Mouse (Mus musculus): ENCODE measurements at regions not wholly inside any gene's neighbourhood (a gene's known extent, or its start where the extent isn't known, plus 50 kb on each side); places are given as distances from the start of the nearest gene placed in this dataset.

DNA sequence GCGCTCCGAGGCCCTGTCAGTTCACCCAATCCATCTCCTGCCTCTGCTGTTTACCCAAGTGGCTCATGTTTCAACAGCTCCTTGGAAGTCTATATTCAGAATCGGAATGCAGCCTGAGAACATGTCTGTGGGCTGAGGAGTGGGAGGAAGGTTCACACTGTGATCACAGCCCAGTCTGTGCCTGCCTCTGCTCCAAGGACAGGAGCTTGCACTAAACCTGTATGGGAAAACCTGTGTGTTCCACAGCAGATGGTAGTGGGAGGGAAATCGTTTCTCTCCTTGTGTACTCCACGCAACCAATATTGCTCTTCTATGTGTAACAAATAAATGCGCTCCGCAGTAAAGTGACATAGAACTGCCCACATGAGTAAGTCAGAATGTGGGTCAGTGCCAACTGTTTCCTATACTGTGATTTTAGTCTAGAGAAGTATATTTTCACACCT, 514.0 kb upstream of the Epha7 start:
- Histone ChIP-seq H3K4me1 (ENCODE audit: control insufficient read depth, insufficient read depth) (no peaks in the 10 kb centered on the region), H3K36me3 (replicated peaks; ENCODE audit: control insufficient read depth, insufficient read depth, low read length) (no peaks in the 10 kb centered on the region), H3K9me3 (replicated peaks; ENCODE audit: control insufficient read depth, low read length) (no peaks in the 10 kb centered on the region), H3K27ac (ENCODE audit: low read depth) (no peak overlapping the region), H3K4me2 (ENCODE audit: low read depth, low read length) (no peak overlapping the region), H3K9ac (replicated peaks; ENCODE audit: low read depth, low read length) (no peak overlapping the region), H3K27me3 (ENCODE audit: control insufficient read depth, insufficient read depth, low read length) (no peaks in the 10 kb centered on the region), H3K4me3 (ENCODE audit: low read depth, low read length) (no peak overlapping the region)
- no peak for ATAC-seq (ENCODE audit: insufficient read depth, low read depth)
- DNase-seq (ENCODE audit: low spot score) = no peak
- 64% methylated on average over 7 of the region's 7 CpGs for whole genome bisulfite sequencing
- TF ChIP-seq EP300 (IDR thresholded peaks at IDR 0.05; ENCODE audit: low read depth) (no peak), CTCF (IDR thresholded peaks at IDR 0.05; ENCODE audit: low read depth) (no peak)

DNA sequence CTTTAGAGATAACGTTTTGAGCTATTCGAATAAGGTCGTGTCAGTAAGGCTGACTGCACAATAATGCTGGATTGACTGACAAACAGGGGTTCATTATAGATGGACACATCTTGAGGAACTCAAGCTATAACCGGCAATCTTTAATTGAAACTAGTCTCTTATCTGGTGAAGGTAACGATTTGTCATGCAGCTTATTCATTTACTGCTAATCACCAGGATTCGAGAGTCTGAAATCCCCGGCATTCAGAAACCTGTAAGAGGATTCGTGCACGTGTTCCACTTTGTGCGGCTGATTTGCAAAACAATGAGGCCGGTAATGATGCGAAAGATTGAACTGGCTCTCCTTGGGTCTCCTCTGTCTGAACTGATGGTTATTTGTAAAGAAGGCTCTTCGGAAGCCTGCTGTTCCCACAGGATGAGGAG, 512.9 kb upstream of the Epha7 start:
- WGBS = 36% methylated on average over 13 of the region's 13 CpGs
- no peak overlapping the region for H3K4me3 ChIP-seq (ENCODE audit: low read depth, low read length)

DNA sequence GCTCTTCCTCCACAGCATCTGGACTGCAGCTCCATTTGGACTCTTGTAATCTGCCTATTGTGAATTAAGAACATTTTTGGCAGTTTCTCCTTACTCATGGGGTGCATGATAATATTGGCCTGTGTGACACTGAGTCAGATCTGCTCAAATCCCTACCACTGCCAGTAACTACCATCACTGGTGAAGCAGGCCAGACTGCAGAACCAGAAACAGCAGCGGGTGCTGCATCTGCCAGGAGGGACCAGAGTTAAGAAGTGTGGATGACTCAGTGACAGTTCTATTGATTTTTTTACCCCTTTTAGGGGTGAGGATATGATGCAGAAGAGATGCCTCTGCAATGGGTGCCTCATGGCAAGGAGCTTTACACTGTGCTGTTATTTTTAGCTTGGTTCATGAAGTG, 511.2 kb upstream of the Epha7 start:
- 44% methylated on average over 1 of the region's 1 CpGs for WGBS
- Histone ChIP-seq H3K27me3 (ENCODE audit: control insufficient read depth, insufficient read depth, low read length) (no peaks in the 10 kb centered on the region), H3K36me3 (replicated peaks; ENCODE audit: control insufficient read depth, insufficient read depth, low read length) (no peaks in the 10 kb centered on the region), H3K4me1 (ENCODE audit: control insufficient read depth, insufficient read depth) (no peaks in the 10 kb centered on the region), H3K27ac (ENCODE audit: low read depth) (no peak overlapping the region), H3K4me2 (ENCODE audit: low read depth, low read length) (no peak overlapping the region), H3K9ac (replicated peaks; ENCODE audit: low read depth, low read length) (no peak overlapping the region), H3K9me3 (replicated peaks; ENCODE audit: control insufficient read depth, low read length) (no peaks in the 10 kb centered on the region), H3K4me3 (ENCODE audit: low read depth, low read length) (no peak overlapping the region)
- DNase-seq (ENCODE audit: low spot score) (no peak), ATAC-seq (ENCODE audit: insufficient read depth, low read depth) (no peak)
- TF ChIP-seq EP300 (IDR thresholded peaks at IDR 0.05; ENCODE audit: low read depth) (no peak), CTCF (IDR thresholded peaks at IDR 0.05; ENCODE audit: low read depth) (no peak)

More for the DNA sequence above, 512.9 kb upstream of the Epha7 start:
- Histone ChIP-seq H3K9ac (replicated peaks; ENCODE audit: low read depth, low read length) (no peak overlapping the region), H3K4me1 (ENCODE audit: control insufficient read depth, insufficient read depth) (no peaks in the 10 kb centered on the region), H3K27ac (ENCODE audit: low read depth) (no peak overlapping the region), H3K4me2 (ENCODE audit: low read depth, low read length) (peak overlapping the region; percentile 31; the same call in 1 of the 2 replicates), H3K27me3 (ENCODE audit: control insufficient read depth, insufficient read depth, low read length) (no peaks in the 10 kb centered on the region), H3K36me3 (replicated peaks; ENCODE audit: control insufficient read depth, insufficient read depth, low read length) (no peaks in the 10 kb centered on the region), H3K9me3 (replicated peaks; ENCODE audit: control insufficient read depth, low read length) (no peaks in the 10 kb centered on the region)
- DNase-seq (ENCODE audit: low spot score) (peak; percentile 20), ATAC-seq (ENCODE audit: insufficient read depth, low read depth) (no peak)
- TF ChIP-seq EP300 (IDR thresholded peaks at IDR 0.05; ENCODE audit: low read depth) (no peak), CTCF (IDR thresholded peaks at IDR 0.05; ENCODE audit: low read depth) (no peak)

DNA sequence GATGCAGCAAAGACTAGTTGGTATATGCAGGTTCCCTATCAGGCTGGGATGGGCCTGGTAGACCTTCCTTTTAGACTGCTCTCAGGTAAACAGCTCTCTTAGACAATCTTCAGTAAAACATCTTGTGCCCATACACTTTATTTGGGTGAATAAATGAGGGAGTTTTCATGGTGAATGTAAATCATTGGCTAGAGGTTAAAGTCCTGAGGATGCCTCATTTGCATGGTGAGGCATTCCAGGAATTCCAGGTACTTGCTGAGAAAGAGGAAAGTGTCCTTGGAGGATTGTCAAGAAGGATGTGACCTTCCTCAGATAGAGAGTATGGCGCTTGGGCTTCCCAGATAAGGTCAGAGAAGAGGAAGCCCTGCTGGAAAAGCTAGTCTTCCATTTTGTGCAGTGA, 481.9 kb upstream of the Epha7 start:
- TF ChIP-seq CTCF (IDR thresholded peaks at IDR 0.05; ENCODE audit: low read depth) (no peak), EP300 (IDR thresholded peaks at IDR 0.05; ENCODE audit: low read depth) (no peak)
- no peak for ATAC-seq (ENCODE audit: insufficient read depth, low read depth)
- 75% methylated on average over 1 of the region's 1 CpGs for WGBS

DNA sequence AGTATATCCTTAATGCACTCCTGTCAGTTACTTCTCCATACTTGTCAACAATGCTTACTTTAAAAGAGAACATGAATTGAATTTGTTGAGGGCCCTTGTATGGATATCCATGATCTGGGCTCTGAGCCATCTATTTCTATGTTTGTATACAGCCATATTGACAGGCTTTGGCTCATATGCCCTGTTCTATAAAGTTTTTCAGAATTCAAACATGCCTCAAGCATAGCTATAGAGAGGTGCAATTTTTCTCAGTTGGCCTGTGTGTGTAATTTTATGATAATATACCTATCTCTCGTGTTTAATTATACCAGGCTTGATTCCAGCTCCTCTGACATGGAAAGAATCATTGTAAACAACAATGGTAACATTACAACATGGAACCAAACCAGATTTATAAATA, 448.4 kb upstream of the Epha7 start:
- Histone ChIP-seq H3K4me3 (ENCODE audit: low read depth, low read length) (no peak overlapping the region), H3K36me3 (replicated peaks; ENCODE audit: control insufficient read depth, insufficient read depth, low read length) (no peaks in the 10 kb centered on the region), H3K4me2 (ENCODE audit: low read depth, low read length) (no peak overlapping the region), H3K27ac (ENCODE audit: low read depth) (no peak overlapping the region), H3K4me1 (ENCODE audit: control insufficient read depth, insufficient read depth) (no peaks in the 10 kb centered on the region), H3K27me3 (ENCODE audit: control insufficient read depth, insufficient read depth, low read length) (no peaks in the 10 kb centered on the region), H3K9me3 (replicated peaks; ENCODE audit: control insufficient read depth, low read length) (no peaks in the 10 kb centered on the region), H3K9ac (replicated peaks; ENCODE audit: low read depth, low read length) (no peak overlapping the region)
- no peak for ATAC-seq (ENCODE audit: insufficient read depth, low read depth)
- 61% methylated on average over 1 of the region's 1 CpGs for WGBS
- no peak for DNase-seq (ENCODE audit: low spot score)
- TF ChIP-seq CTCF (IDR thresholded peaks at IDR 0.05; ENCODE audit: low read depth) = no peak
- no peak for TF ChIP-seq EP300 (IDR thresholded peaks at IDR 0.05; ENCODE audit: low read depth)

More for the DNA sequence above, 481.9 kb upstream of the Epha7 start:
- H3K9me3 ChIP-seq (replicated peaks; ENCODE audit: control insufficient read depth, low read length) = no peaks in the 10 kb centered on the region
- no peaks in the 10 kb centered on the region for H3K36me3 ChIP-seq (replicated peaks; ENCODE audit: control insufficient read depth, insufficient read depth, low read length)
- no peak overlapping the region for H3K27ac ChIP-seq (ENCODE audit: low read depth)
- H3K9ac ChIP-seq (replicated peaks; ENCODE audit: low read depth, low read length) = no peak overlapping the region
- no peak for DNase-seq (ENCODE audit: low spot score)
- H3K4me1 ChIP-seq (ENCODE audit: control insufficient read depth, insufficient read depth) = no peaks in the 10 kb centered on the region
- no peak overlapping the region for H3K4me3 ChIP-seq (ENCODE audit: low read depth, low read length)
- no peaks in the 10 kb centered on the region for H3K27me3 ChIP-seq (ENCODE audit: control insufficient read depth, insufficient read depth, low read length)
- no peak overlapping the region for H3K4me2 ChIP-seq (ENCODE audit: low read depth, low read length)

DNA sequence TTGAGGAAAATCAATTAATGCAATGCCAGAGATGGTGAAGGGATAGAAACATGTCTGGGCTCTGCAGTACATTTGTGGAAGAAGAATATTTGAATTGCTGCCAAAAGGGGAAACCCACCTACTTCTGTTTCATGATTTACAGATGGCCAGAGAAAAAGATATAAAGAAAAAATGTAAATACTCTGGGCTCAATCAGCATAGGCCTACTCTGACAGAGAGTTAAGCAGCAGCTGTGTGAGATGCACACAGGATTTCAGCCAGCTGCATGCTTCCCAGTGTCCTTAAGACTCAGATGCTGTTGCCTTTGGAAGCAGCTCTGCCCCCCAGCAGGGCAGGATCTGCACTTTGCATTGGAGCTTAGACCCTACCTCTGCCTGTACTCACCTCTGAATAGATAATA, 435.8 kb upstream of the Epha7 start:
- H3K9ac ChIP-seq (replicated peaks; ENCODE audit: low read depth, low read length) = no peak overlapping the region
- no peaks in the 10 kb centered on the region for H3K36me3 ChIP-seq (replicated peaks; ENCODE audit: control insufficient read depth, insufficient read depth, low read length)
- H3K27me3 ChIP-seq (ENCODE audit: control insufficient read depth, insufficient read depth, low read length) = no peaks in the 10 kb centered on the region
- TF ChIP-seq EP300 (IDR thresholded peaks at IDR 0.05; ENCODE audit: low read depth) (no peak), CTCF (IDR thresholded peaks at IDR 0.05; ENCODE audit: low read depth) (no peak)
- H3K9me3 ChIP-seq (replicated peaks; ENCODE audit: control insufficient read depth, low read length) = no peaks in the 10 kb centered on the region
- H3K4me3 ChIP-seq (ENCODE audit: low read depth, low read length) = no peak overlapping the region
- H3K27ac ChIP-seq (ENCODE audit: low read depth) = no peak overlapping the region
- DNase-seq (ENCODE audit: low spot score) (no peak), ATAC-seq (ENCODE audit: insufficient read depth, low read depth) (no peak)
- H3K4me1 ChIP-seq (ENCODE audit: control insufficient read depth, insufficient read depth) = no peaks in the 10 kb centered on the region
- H3K4me2 ChIP-seq (ENCODE audit: low read depth, low read length) = no peak overlapping the region
